Mouse (Mus musculus): ENCODE results near the gene Rhob.
"Not testable (repeated sequence)": the region's sequence is repeated elsewhere in the genome, so short reads cannot be mapped to it uniquely, and the experiment has no call there.

Gene Rhob

DNA sequence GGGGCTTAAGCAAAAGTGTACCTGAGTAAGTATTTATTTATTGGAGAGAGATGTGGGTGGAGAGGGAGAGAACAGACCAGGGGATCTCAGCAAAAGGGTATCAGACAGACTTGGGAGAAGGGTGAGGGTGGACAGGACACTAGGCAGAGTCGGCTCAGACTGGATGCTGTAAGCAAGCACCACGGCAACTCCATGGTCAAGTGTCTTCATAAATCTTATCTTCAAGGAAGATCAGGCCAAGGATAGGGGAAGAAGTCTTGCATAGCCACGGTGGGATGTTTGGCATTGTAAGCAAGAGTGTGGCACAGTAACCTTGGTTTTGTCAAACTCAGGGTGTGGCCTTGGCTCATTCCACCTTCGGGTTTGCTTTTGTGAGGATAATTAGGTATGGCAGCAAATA lies 27.8 kb downstream of the Rhob start:
- DNase-seq = no peak

GRCm38 (mm10) chr12:8470962-8471361 lies 28.8 kb downstream of the Rhob start:
- no peak for DNase-seq

DNA sequence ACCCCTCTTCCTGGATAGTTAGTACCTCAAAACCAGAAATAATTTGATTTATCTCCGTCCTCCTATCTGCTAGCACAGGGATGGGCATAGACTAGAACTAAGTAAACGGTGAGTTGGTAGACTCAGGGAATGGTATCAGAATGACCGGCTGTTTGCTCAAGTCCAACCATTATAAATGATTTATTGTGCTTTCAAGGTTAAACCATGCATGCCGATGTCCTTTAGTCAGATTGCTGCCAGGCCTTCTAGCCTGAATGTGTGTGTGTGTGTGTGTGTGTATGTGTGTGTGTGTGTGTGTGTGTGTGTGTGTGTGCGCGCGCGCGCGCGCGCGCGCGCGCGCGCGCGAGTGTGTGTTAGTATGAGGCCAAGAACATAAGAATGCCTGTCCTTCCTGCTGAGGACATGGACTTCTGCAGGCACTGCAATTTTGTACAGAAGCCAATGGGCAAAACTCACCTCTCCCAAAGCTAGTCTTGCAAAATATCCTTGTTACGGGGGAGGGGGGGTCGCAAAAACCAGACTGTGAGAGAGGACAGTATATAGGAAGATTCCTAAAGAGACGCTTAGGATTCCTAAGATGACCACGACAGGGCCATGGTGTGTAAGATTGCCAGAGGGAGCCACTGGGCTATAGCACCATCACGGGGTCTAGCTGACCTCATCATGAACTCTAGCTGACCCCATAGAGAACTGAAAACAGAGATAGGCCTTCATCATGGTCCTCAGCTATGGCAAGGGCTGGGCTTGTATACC lies 29.9 kb downstream of the Rhob start:
- no peak for DNase-seq

DNA sequence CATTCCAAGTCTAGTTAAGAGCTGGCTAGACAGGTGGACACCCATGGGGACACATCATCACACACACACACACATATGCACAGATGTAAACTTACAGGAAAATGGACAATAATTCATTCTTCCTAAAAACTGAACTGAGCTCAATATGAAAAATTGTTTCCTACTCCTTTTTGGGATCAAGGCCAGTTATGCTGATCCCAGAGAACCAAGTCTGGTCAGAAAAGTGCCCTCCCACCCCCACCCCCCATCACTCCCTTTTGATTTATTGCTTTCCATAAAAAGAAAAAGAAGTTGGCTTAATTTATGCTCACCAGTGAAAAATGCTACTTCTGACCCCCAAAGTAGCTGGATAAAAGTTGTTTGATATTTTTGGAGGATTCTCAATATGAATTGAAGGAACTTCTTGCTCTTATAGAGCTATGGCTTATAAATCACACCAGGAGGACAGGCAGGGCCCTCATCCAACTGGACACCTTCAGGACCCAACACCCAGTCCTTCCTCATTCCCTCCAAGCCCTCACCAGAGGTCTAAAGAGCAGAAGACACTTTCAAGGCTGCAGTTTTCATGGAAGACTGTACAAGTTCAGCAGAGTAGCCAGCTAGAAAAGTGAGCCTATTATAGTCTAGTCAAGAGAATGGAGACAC lies 31.5 kb downstream of the Rhob start:
- no peak for DNase-seq

GRCm38 (mm10) chr12:8467029-8467924 lies 32.5 kb downstream of the Rhob start:
- DNase-seq = no peak

DNA sequence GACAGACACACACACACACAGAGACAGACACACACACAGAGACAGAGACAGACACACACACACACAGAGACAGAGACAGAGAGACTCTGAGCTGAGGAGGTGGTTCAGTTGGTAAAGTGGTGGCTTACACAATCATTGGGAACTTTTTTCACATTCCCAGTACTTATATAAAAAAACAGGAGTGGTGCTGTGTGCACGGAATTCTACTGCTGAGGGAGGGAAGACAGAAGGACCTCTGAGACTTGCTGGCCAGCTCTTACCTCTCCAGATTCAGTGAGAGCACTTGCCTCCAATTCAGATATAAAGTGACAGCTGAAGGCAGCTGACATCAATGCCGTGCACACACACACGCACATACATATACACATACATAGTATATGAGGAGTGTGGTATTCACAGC lies 34.1 kb downstream of the Rhob start:
- no peak for DNase-seq

DNA sequence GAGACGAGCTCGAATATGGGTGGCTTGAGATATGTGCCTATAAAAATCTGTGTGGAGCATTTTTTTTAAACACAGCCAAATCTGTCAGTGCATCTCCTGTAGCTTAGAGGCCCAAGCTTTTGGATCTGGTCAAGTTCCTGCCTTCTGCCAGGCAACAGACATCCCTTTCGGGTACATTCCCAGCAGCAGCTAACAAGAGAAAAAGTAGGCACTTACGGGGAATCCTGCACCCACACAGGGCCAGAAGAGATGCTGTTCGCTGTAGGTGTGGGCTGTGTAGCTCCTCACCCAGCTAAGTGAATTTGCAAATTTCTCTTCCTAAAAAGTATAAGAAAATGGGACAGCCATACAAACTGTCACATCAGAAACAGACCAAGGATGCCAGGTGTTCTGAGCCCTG lies 34.8 kb downstream of the Rhob start:
- DNase-seq = no peak

GRCm38 (mm10) chr12:8463599-8464160 lies 36.1 kb downstream of the Rhob start:
- no peak for DNase-seq

GRCm38 (mm10) chr12:8462533-8462932 lies 37.3 kb downstream of the Rhob start:
- no peak for DNase-seq

- DNase-seq = not testable (repeated sequence)
Measured at GRCm38 (mm10) chr12:8461575-8461974, 38.2 kb downstream of the Rhob start.

DNA sequence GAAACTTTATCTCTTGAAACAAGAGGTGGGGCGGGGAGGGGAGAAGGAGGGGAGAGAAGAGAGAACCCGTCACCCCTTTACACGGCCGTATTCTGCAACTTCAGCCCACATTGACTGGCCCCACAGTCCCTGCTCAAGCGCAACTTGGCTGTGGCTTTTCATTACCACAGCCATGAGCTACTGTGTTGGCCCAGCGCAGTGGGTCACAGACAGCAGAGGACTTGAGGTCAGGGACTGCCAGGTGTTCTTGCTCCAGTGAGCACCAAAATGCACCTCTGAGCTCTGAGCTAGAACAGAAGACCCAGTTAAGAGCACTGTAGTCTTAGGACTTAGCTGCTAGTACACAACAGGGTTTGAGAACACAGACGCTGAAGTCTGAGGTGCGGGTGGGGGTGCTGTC lies 41.4 kb downstream of the Rhob start:
- DNase-seq = no peak

DNA sequence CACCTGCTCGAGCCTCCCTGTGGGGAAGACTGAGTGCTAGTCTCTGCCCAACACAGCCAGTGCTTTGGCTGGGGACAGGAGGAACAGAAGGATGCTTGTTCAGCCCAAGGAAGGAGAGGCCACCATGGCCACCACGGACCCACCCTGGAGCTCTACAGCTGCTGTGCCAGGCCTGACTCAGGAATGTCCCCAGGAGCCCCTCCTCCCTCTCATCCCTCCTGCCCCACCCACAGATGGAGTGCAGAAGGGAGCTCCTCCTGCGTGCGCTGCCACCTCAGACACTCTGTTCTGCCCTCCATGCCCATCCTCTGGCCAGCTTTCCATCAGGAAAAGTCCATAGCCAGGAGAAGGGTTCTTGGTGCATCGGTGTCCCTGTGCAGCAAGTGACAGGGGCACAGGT lies 42.8 kb downstream of the Rhob start:
- no peak for DNase-seq

- DNase-seq = no peak
Measured at GRCm38 (mm10) chr12:8455046-8455445, 44.8 kb downstream of the Rhob start.

- DNase-seq = no peak
Measured at GRCm38 (mm10) chr12:8454487-8454886, 45.3 kb downstream of the Rhob start.

DNA sequence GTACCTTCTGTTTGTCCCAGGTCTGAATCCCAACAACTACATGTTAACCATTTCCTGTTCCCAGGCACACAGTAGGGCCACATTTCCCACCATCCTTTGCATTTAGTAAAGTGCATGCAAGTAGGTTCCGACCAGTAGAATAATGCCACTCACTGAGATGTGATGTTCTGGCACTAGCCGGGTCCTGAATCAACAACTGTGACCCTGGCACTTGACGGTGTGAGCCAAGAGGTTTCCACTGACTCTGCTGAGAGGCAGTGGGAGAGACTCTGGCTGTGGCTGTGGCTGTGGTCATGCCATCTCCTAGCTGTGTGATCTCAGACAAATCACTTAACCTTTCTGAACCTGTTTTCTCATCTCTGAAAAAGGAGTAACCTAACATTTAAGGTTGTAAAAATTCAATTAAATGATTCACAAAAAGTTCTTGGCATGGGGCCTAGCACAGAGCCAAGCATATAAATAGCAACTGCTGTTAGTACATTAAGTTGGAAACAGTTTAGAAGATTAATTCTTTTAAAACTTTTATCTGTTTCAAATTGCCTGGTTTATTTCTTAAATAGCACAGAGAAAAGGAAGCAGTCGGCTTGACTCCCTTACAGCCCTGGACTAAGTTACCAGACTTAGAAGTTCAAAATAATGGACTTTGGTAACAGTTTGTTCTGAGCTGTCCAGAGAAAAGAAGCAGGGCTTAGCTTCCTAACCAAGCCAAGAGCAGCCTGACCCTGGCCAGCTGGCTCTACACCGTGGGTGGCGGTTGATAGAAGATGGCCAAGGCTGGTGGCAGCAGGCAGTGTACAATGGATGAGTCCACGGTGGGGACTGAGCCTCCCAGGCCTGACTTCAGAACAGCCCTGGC lies 46.8 kb downstream of the Rhob start:
- DNase-seq = peak; percentile 41

- no peak for DNase-seq
Measured at GRCm38 (mm10) chr12:8451571-8452485, 48.0 kb downstream of the Rhob start.

GRCm38 (mm10) chr12:8450639-8451038 lies 49.2 kb downstream of the Rhob start:
- no peak for DNase-seq

DNA sequence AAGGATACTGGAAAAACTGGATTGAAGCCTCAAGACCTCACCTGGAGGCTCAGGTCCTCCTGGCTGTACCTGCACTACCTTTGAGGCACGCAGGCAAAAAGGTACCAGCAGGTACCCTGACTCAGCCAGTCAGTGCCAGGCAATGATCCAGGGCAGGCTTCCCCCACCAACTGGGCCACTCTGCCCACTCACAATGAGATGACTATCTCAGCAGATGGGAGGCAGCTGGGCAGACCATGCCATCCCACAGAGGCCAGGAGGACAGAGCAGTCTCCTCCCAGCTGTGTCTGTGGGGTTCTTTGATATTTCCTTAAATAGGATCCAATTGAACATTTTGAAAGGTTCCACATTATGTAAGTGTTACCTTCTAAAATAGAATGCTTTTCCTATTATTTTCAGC lies 49.8 kb downstream of the Rhob start:
- no peak for DNase-seq

Data from cerebellum, adult 11 months (tissue).